Mouse (Mus musculus) small intestine, adult 2 months (tissue): ENCODE results near the gene Aldh3b3. TPM values are rescaled to one million over a fixed set of nuclear protein-coding genes. Genes with fewer than 3 reads are reported as not detected.

Experiments used
- H3K27ac ChIP-seq: fragments of 200-500 bp; 2 replicates; pipeline ENCODE4 v1.5.1; 2012; ENCODE audit warnings: low read depth, low read length, control low read depth, inconsistent platforms; ENCODE audit not compliant: insufficient read depth
- H3K27me3 ChIP-seq: fragments of 200-500 bp; 2 replicates; pipeline ENCODE4 v1.6.1; 2012; ENCODE audit warnings: mild to moderate bottlenecking, moderate library complexity, low read length, inconsistent platforms; ENCODE audit not compliant: control insufficient read depth, insufficient read depth
- H3K36me3 ChIP-seq: fragments of 200-500 bp; 2 replicates; pipeline ENCODE4 v1.6.1; 2012; ENCODE audit warnings: mild to moderate bottlenecking, low read length, control low read depth, inconsistent platforms; ENCODE audit not compliant: control insufficient read depth, insufficient read depth
- H3K4me1 ChIP-seq: fragments of 200-500 bp; 2 replicates; pipeline ENCODE4 v1.6.1; 2012; ENCODE audit warnings: low read length, inconsistent platforms, mixed read lengths; ENCODE audit not compliant: control insufficient read depth, insufficient read depth, insufficient read length
- H3K4me3 ChIP-seq: fragments of 200-500 bp; 2 replicates; pipeline ENCODE4 v1.5.1; 2012; ENCODE audit warnings: low read depth, mild to moderate bottlenecking, control low read depth, inconsistent platforms, low read length, moderate library complexity
- CTCF ChIP-seq: fragments of 200-500 bp; IDR thresholded peaks from 2 replicates; pipeline ENCODE4 v1.5.1; 2012; ENCODE audit warnings: low read depth, mild to moderate bottlenecking, control low read depth, inconsistent platforms, low read length, moderate library complexity, mixed read lengths; ENCODE audit not compliant: insufficient replicate concordance, insufficient read length; ENCODE audit errors: extremely low read depth
- POLR2A ChIP-seq: fragments of 200-500 bp; IDR thresholded peaks from 2 replicates; pipeline ENCODE4 v1.6.1; 2012; ENCODE audit warnings: low read depth, mild to moderate bottlenecking, control low read depth, inconsistent platforms, low read length, moderate library complexity
- WGBS: fragments of 180-500 bp; shearing (Covaris S2); methylation state at CpG from one replicate; pipeline ENCODE4 v1.1.7; 2018; 5-methylcytosine and 5-hydroxymethylcytosine counted together
- polyA plus RNA-seq: library from polyadenylated mRNA; depleted of rRNA; stranded (reverse); fragments of >200 nt; gene quantifications from 2 replicates; pipeline ENCODE4 v1.2.3, GENCODE M21; 2012

The Aldh3b3 gene
- polyA plus RNA-seq, 1 experiment: not detected

DNA sequence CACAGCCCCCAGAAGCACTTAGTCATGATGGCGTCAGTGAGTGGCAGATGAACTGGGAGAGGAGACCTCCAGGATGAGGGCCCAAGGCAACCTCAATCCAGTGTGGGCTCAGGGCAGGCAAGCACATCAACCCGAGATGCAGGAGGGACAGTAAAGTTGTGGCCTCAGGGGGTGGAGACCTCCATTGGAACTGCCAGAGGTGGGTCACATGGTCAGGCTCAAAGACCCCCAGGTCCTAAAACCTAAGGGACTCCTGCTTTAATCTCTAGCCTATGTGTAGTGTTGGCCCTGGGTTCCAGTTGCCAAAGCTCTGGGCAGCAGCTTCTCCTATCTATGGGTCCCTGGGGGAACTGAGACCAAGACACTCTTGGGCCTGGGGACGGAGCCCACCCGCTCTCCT, 29.7 kb upstream of the Aldh3b3 start:
- 79% methylated on average over 4 of the region's 4 CpGs for WGBS
- TF ChIP-seq CTCF: no peak
- TF ChIP-seq POLR2A: no peak
- H3K27ac ChIP-seq: peak overlapping the region; percentile 86
- peak overlapping the region; percentile 60 for H3K4me3 ChIP-seq
- no peaks in the 10 kb centered on the region for H3K27me3 ChIP-seq
- peaks cover 38% of the 10 kb centered on the region for H3K4me1 ChIP-seq
- no peaks in the 10 kb centered on the region for H3K36me3 ChIP-seq

DNA sequence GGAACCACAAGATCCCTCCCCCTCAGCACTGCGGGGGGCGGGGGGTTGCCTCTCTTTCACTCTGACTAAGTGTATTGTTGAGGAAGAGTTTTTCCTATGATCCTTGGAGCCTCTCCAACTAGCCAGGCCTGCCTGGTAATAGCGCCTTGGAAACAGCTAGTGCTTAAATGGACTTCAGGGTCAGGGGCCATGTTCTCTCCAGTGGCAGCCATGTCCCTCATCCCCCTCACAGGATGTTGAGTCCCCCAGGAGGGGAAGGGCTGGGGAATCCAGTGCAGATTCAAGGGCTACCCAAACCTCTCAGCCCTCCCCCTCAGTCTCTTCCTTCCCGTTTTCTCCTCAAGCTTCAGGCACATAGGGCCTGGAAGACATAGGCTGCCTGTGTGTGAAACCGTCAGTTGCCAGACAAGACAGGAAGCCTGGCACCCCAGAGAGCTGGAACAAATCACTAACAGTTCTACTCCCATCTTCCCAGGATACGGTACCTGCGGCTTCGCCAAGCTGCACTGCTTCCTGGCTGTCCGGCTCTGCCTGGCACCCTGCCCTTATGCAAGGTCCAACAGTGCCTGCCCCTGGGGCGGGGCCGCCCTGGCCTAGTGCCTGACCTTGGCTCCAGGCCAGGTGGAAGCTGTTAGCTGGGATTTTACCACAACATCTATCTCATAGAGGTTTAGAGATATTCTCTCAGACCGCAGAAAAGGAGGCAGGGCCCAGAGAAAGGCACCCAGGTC, 29.1 kb upstream of the Aldh3b3 start, which contains the start of gene Aldh3b1:
TSS of gene Aldh3b1 (minus strand) at position 598 of the 731 bp plus-strand sequence.
- H3K36me3 ChIP-seq: no peaks in the 10 kb centered on the region
- no peaks in the 10 kb centered on the region for H3K27me3 ChIP-seq
- no peak for TF ChIP-seq CTCF
- TF ChIP-seq POLR2A: peak; percentile 74; the same call in 1 of the 2 replicates
- 4% methylated on average over 12 of the region's 12 CpGs for WGBS
- H3K27ac ChIP-seq: peak within 1 kb of the TSS; percentile 86
- H3K4me3 ChIP-seq: peak within 1 kb of the TSS; percentile 60
- H3K4me1 ChIP-seq: peaks cover 32% of the 10 kb centered on the region

DNA sequence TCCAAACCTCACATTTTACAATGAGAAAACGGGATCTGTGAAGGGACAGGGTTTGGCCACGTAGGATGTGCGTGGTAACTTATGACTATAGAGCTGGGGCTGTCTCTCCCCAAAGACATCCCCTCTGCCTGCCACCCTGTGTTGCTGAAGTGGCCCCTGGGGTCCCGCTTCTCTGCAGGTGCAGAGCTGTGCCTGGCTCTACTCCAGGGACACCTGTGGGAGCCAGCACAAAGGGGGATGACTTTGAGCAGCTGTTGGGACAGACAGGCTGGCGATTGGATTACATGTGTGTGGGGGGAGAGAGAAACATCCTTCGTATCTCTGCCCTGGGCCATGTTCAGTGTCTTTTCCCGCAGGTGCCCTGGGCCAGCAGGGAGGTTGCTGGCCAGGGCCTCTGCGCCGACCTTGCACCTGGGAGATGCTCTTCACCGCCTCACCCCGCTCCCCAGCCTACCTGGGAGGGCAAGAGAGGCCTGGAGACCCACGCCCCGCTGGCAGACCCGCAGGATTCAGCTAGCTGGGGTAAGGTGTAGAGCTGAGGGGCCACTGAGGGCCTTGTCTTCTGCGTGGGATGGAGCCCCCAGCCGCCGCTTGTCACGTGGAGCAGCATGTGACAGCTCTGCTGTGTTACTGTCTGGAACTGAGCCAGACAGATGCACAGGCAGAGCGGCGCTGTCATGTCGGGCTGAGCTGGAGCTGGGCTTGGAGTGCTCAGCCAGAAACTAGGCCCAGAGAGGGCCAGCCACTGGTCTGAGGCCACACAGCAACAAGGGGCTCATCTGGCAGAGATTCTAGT, 28.0 kb upstream of the Aldh3b3 start:
- TF ChIP-seq POLR2A: no peak

DNA sequence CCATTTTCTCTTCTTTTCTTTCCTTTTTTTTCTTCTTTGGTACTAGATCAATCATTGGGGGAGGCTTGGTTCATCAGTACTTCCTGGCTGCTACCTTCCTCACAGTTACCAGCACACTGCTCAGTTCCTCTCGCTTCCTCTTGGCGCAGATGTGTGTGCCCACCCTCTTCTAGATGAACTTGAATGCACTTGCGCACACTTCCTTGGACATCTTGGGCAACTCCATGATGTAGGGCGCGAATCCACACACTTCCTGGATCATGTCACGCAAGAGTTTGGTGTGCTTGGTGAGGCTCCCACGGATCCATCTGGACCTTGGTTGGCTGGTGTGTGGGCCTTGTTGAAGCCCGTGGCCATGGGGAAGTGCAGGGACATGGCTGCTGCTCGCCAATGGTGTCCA, 26.7 kb upstream of the Aldh3b3 start:
- Histone ChIP-seq H3K27me3 (no peaks in the 10 kb centered on the region), H3K4me3 (no peak overlapping the region), H3K27ac (no peak overlapping the region), H3K4me1 (peaks cover 30% of the 10 kb centered on the region), H3K36me3 (0 out of 2 replicates have a peak, but pooled peaks cover under 1% of the 10 kb centered on the region)
- WGBS: 91% methylated on average over 9 of the region's 9 CpGs
- TF ChIP-seq POLR2A (no peak), CTCF (no peak)

More for the DNA sequence above, 28.0 kb upstream of the Aldh3b3 start:
- Histone ChIP-seq H3K4me3 (peak overlapping the region; percentile 4; the same call in 1 of the 2 replicates), H3K27ac (peak overlapping the region; percentile 86), H3K27me3 (no peaks in the 10 kb centered on the region), H3K4me1 (peaks cover 28% of the 10 kb centered on the region), H3K36me3 (no peaks in the 10 kb centered on the region)
- WGBS: 67% methylated on average over 21 of the region's 21 CpGs

DNA sequence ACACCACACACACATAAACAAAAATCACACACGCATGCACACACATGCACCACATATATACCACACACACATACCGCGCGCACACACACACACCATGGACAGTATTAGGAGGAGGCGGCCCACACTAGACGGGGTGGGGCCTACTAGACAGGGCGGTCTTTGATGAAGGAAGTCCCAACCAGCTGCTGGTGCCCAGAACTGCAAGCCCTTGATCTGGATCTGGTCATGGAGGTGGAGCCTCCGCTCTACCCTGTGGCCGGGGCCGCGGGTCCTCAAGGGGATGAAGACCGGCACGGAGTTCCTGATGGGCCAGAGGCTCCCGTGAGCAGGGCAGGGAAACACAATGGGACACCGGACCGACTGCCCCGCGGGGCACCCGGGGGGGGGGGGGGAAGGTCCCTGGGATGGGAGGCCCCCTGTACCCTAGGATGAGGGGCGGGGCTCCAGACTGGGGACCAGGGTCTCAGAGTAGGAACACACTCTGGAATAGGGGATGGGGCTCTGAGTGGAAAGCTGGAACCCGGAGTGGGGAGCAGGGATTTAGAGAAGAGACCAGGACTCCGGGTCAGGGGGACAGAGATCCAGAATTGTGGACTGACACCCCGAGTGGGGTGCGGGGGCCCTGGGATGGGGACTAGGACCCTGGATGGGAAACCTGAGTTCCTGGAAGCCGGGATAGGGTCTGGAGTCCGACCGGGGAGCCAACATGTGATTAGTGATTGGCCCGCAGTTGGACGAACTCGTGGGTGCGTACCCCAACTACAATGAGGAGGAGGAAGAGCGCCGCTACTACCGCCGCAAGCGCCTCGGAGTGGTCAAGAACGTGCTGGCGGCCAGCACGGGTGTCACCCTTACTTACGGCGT, 23.2 kb upstream of the Aldh3b3 start, which contains the start of gene Unc93b1:
TSS of gene Unc93b1 (plus strand) at position 155 of the 864 bp plus-strand sequence.
- Histone ChIP-seq H3K4me1 (peaks cover 11% of the 10 kb centered on the region), H3K36me3 (0 out of 2 replicates have a peak, but pooled peaks cover 2% of the 10 kb centered on the region), H3K27me3 (no peaks in the 10 kb centered on the region), H3K4me3 (peak within 1 kb of the TSS; percentile 74), H3K27ac (peak within 1 kb of the TSS; percentile 89)
- WGBS: 3% methylated on average over 42 of the region's 42 CpGs
- TF ChIP-seq CTCF: no peak
- peak; percentile 83 for TF ChIP-seq POLR2A

DNA sequence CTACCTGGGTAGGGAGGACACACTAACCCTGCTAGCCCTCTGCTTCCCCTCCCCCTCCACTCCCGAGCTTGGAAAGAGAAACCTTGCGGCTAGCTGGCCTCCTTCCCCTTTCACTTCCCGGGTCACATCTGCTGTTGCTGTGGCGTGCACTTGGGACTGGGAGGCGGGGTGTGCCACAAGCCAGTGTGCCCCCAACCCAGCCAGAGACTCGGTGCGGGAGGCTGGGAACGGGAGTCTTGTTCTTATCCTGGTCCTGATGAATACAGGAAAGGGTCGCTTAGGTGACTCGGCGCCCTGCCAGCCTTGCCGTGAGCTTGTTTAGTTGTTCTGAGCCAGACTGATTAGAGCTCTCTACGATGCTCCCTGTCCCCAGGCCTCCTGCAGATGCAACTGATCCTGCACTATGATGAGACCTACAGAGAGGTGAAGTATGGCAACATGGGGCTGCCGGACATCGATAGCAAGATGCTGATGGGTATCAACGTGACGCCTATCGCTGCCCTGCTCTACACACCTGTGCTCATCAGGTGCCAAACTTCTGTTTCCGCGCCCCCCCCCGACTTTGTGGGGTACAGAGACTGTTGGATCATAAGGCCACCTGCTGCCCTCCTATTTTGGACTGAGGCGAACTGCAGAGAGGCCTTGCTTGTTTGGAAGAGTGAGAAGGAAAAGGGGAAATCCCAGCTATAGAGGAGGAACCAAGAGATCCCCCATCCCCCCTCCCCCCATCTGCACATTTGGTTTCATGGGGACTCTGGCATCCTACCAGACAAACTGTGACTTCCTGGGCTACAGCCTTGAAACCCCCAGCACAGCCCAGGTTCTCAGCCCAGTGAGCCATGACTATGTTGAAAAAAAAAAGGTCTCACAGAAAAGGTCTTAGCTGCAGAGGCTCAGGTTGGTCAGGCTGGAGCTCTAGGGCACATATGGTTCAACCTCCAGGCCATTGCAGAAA, 22.3 kb upstream of the Aldh3b3 start:
- Histone ChIP-seq H3K36me3 (0 out of 2 replicates have a peak, but pooled peaks cover 2% of the 10 kb centered on the region), H3K4me1 (peaks cover 5% of the 10 kb centered on the region; the same call in 1 of the 2 replicates), H3K27ac (peak overlapping the region; percentile 89), H3K27me3 (no peaks in the 10 kb centered on the region), H3K4me3 (peak overlapping the region; percentile 74)
- WGBS: 4% methylated on average over 22 of the region's 22 CpGs
- TF ChIP-seq POLR2A (peak; percentile 45), CTCF (no peak)
